Mouse (Mus musculus): Measurements from ENCODE around the gene Scgn. TPM values are rescaled to one million over a fixed set of nuclear protein-coding genes. Genes with fewer than 3 reads are reported as not detected.

Gene Scgn
- total and polyA plus RNA-seq, 3 experiments = not detected

- Histone ChIP-seq H3K4me1 (ENCODE audit: control insufficient read depth in 1 of 2, insufficient read depth in 2 of 2, low read length in 2 of 2) (no peaks in the 10 kb centered on the region), H3K9me3 (replicated peaks; ENCODE audit: insufficient read depth, low read length) (no peaks in the 10 kb centered on the region), H3K36me3 (ENCODE audit: control insufficient read depth in 1 of 2, insufficient read depth in 2 of 2, low read length in 2 of 2) (no peaks in the 10 kb centered on the region), H3K27ac (ENCODE audit: control insufficient read depth, low read depth, low read length) (no peak overlapping the region), H3K4me3 (ENCODE audit: control insufficient read depth in 1 of 2, insufficient read depth in 1 of 2, low read depth in 2 of 2, low read length in 2 of 2) (no peak overlapping the region), H3K27me3 (ENCODE audit: control insufficient read depth in 1 of 2, insufficient read depth in 2 of 2, low read length in 2 of 2) (peaks cover 4 to 8% of the 10 kb centered on the region in 2 experiments), H3K79me2 (ENCODE audit: control insufficient read depth, insufficient read depth, low read length, poor library complexity) (no peaks in the 10 kb centered on the region), H3K9ac (ENCODE audit: control insufficient read depth, low read depth, low read length, poor library complexity, severe bottlenecking) (no peak overlapping the region)
- no peak for DNase-seq (ENCODE audit: low read depth, low spot score)
- no peak for TF ChIP-seq ELF1 (IDR thresholded peaks at IDR 0.05; ENCODE audit: low read depth, low read length)
These were observed 26.1 kb downstream of the Scgn start for GRCm38 (mm10) chr13:23964909-23965308.

DNA sequence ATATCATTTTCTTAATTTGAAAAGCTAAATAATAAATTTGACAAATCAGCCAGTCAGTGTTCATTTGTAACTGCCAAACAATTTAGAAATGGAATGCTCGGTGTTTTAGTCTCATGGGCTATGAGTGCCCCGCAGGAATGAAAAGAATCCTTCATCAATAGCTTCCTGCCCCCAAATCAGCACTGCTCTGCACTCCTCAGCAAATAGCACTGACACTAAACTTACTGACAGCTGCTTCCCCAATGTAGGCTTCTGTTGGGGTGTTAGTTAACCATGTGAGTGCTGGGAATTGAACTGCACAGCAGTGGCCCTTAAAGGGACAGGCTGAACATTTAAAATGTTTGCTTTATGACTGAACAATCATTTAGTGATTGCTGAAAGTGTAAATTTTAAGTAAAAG lies 31.2 kb downstream of the Scgn start:
- no peak for DNase-seq (ENCODE audit: low read depth, low spot score)
- Histone ChIP-seq H3K79me2 (ENCODE audit: control insufficient read depth, insufficient read depth, low read length, poor library complexity) (no peaks in the 10 kb centered on the region), H3K27me3 (ENCODE audit: control insufficient read depth in 1 of 2, insufficient read depth in 2 of 2, low read length in 2 of 2) (peaks cover 5 to 9% of the 10 kb centered on the region in 2 experiments), H3K27ac (ENCODE audit: control insufficient read depth, low read depth, low read length) (no peak overlapping the region), H3K9me3 (replicated peaks; ENCODE audit: insufficient read depth, low read length) (no peaks in the 10 kb centered on the region), H3K36me3 (ENCODE audit: control insufficient read depth in 1 of 2, insufficient read depth in 2 of 2, low read length in 2 of 2) (no peaks in the 10 kb centered on the region), H3K4me1 (ENCODE audit: control insufficient read depth in 1 of 2, insufficient read depth in 2 of 2, low read length in 2 of 2) (no peaks in the 10 kb centered on the region), H3K9ac (ENCODE audit: control insufficient read depth, low read depth, low read length, poor library complexity, severe bottlenecking) (no peak overlapping the region), H3K4me3 (ENCODE audit: control insufficient read depth in 1 of 2, insufficient read depth in 1 of 2, low read depth in 2 of 2, low read length in 2 of 2) (no peak overlapping the region)
- TF ChIP-seq CTCF (IDR thresholded peaks at IDR 0.05 in 2 of 3, conservative IDR thresholded peaks at IDR 0.05 in 1 of 3; ENCODE audit: control insufficient read depth in 1 of 3, insufficient read depth in 1 of 3, low read depth in 2 of 3, low read length in 3 of 3, poor library complexity in 1 of 3, severe bottlenecking in 1 of 3) (no peak), POLR2A (IDR thresholded peaks at IDR 0.05; ENCODE audit: control insufficient read depth in 1 of 2, insufficient read depth in 1 of 2, low read depth in 1 of 2, low read length in 2 of 2, poor library complexity in 1 of 2) (no peak), ZMIZ1 (IDR thresholded peaks at IDR 0.05; ENCODE audit: low read depth, low read length) (no peak), ZKSCAN1 (IDR thresholded peaks at IDR 0.05; ENCODE audit: low read depth, low read length) (no peak), MYC (IDR thresholded peaks at IDR 0.05; ENCODE audit: low read depth, low read length) (no peak), GABPA (IDR thresholded peaks at IDR 0.05; ENCODE audit: low read depth, low read length) (no peak), ETS1 (IDR thresholded peaks at IDR 0.05; ENCODE audit: low read depth, low read length) (no peak), NELFE (IDR thresholded peaks at IDR 0.05; ENCODE audit: low read depth, low read length) (no peak), MXI1 (IDR thresholded peaks at IDR 0.05; ENCODE audit: low read depth, low read length) (no peak), MAZ (IDR thresholded peaks at IDR 0.05; ENCODE audit: low read depth, low read length) (no peak), UBTF (IDR thresholded peaks at IDR 0.05; ENCODE audit: borderline replicate concordance, insufficient read depth, low read depth, low read length) (no peak), KAT2A (conservative IDR thresholded peaks at IDR 0.05; ENCODE audit: low read depth, low read length) (no peak), ELF1 (IDR thresholded peaks at IDR 0.05; ENCODE audit: low read depth, low read length) (no peak), SMC3 (IDR thresholded peaks at IDR 0.05; ENCODE audit: low read depth, low read length) (no peak), RCOR1 (IDR thresholded peaks at IDR 0.05; ENCODE audit: low read depth, low read length) (no peak), POLR2AphosphoS5 (IDR thresholded peaks at IDR 0.05; ENCODE audit: borderline replicate concordance, low read depth, low read length) (no peak), BHLHE40 (IDR thresholded peaks at IDR 0.05; ENCODE audit: borderline replicate concordance, low read depth, low read length) (no peak), SIN3A (IDR thresholded peaks at IDR 0.05; ENCODE audit: low read length) (no peak), MAX (IDR thresholded peaks at IDR 0.05; ENCODE audit: low read length) (no peak)

Data from MEL (cell line).